Mouse (Mus musculus) cortical plate, adult 2 months (tissue): ENCODE results near the gene Gm37240.

Source experiments
- CTCF ChIP-seq: fragments of 200-500 bp; IDR thresholded peaks from 2 replicates; pipeline ENCODE4 v1.5.1; 2011; ENCODE audit warnings: mild to moderate bottlenecking, control low read depth, low read length; ENCODE audit not compliant: insufficient read depth; ENCODE audit errors: extremely low read depth
- POLR2A ChIP-seq: fragments of 200-500 bp; IDR thresholded peaks from 2 replicates; pipeline ENCODE4 v1.6.1; 2011; ENCODE audit warnings: mild to moderate bottlenecking, low read length, control low read depth; ENCODE audit not compliant: insufficient read depth; ENCODE audit errors: extremely low read depth

- TF ChIP-seq POLR2A (no peak), CTCF (no peak)
Observed at GRCm38 (mm10) chr3:84497718-84498117, 1389.6 kb downstream of the Gm37240 start.
